Mouse (Mus musculus) heart, adult 2 months (tissue): ENCODE results near the gene Eef2k.

Experiments
- CTCF ChIP-seq: fragments of 200-600 bp; IDR thresholded peaks from 2 replicates; pipeline ENCODE4 v1.8.1; 2022; ENCODE audit warnings: antibody characterized with exemption, mild to moderate bottlenecking, moderate library complexity
- POLR2A ChIP-seq: fragments of 200-500 bp; IDR thresholded peaks from 2 replicates; pipeline ENCODE4 v1.6.1; 2011; ENCODE audit warnings: mild to moderate bottlenecking, low read depth, low read length, control low read depth; ENCODE audit not compliant: insufficient read depth

- TF ChIP-seq POLR2A (no peak), CTCF (no peak)
These were observed 38.1 kb downstream of the Eef2k start for GRCm38 (mm10) chr7:120880770-120881169.
